Mouse (Mus musculus): ENCODE measurements around the gene Pfkfb4.

The Pfkfb4 gene

GRCm38 (mm10) chr9:108996411-108996810 is 4.8 kb downstream of the Pfkfb4 start:
- in situ Hi-C loops (cut with MboI, MseI): no loop called here

GRCm38 (mm10) chr9:108998287-108999166 is 6.9 kb downstream of the Pfkfb4 start:
- in situ Hi-C loops (cut with MboI, MseI): no loop called here

GRCm38 (mm10) chr9:108999167-108999526 is 7.6 kb downstream of the Pfkfb4 start:
- in situ Hi-C loops (cut with MboI, MseI): no loop called here

GRCm38 (mm10) chr9:109000726-109001125 is 9.1 kb downstream of the Pfkfb4 start:
- in situ Hi-C loops (cut with MboI, MseI): loop anchor here (5.0 kb wide), 1 partner anchor 52 kb away; no protein-coding TSS in a partner anchor

GRCm38 (mm10) chr9:109003201-109003600 is 11.6 kb downstream of the Pfkfb4 start:
- in situ Hi-C loops (cut with MboI, MseI): loop anchor here (5.0 kb wide), 1 partner anchor 49 kb away; no protein-coding TSS in a partner anchor

GRCm38 (mm10) chr9:109007025-109007780 is 15.6 kb downstream of the Pfkfb4 start:
- in situ Hi-C loops (cut with MboI, MseI): loop anchor here (5.0 kb wide), 1 partner anchor 115 kb away; no protein-coding TSS in a partner anchor

GRCm38 (mm10) chr9:109008081-109008480 is 16.5 kb downstream of the Pfkfb4 start:
- in situ Hi-C loops (cut with MboI, MseI): loop anchor here (5.0 kb wide), 1 partner anchor 114 kb away; no protein-coding TSS in a partner anchor

GRCm38 (mm10) chr9:109008994-109009635 is 17.5 kb downstream of the Pfkfb4 start:
- in situ Hi-C loops (cut with MboI, MseI): loop anchor here (5.0 kb wide), 1 partner anchor 113 kb away; no protein-coding TSS in a partner anchor

GRCm38 (mm10) chr9:109009636-109010315 is 18.2 kb downstream of the Pfkfb4 start:
- in situ Hi-C loops (cut with MboI, MseI): loop anchor here (5.0 kb wide), 2 partner anchors 113 to 603 kb away; no protein-coding TSS in a partner anchor

GRCm38 (mm10) chr9:109010316-109010690 is 18.7 kb downstream of the Pfkfb4 start:
- in situ Hi-C loops (cut with MboI, MseI): loop anchor here (5.0 kb wide), 1 partner anchor 602 kb away; no protein-coding TSS in a partner anchor

- in situ Hi-C loops (cut with MboI, MseI): no loop called here
Observed at GRCm38 (mm10) chr9:109015397-109015796, 23.8 kb downstream of the Pfkfb4 start.

- in situ Hi-C loops (cut with MboI, MseI): no loop called here
Observed at GRCm38 (mm10) chr9:109016973-109017604, 25.5 kb downstream of the Pfkfb4 start.

GRCm38 (mm10) chr9:109021428-109021827 is 29.9 kb downstream of the Pfkfb4 start:
- in situ Hi-C loops (cut with MboI, MseI): no loop called here

GRCm38 (mm10) chr9:109022866-109023685 is 31.5 kb downstream of the Pfkfb4 start:
- in situ Hi-C loops (cut with MboI, MseI): no loop called here

- in situ Hi-C loops (cut with MboI, MseI): no loop called here
Observed at GRCm38 (mm10) chr9:109027521-109027920, 35.9 kb downstream of the Pfkfb4 start.

- in situ Hi-C loops (cut with MboI, MseI): no loop called here
Observed at GRCm38 (mm10) chr9:109028421-109028820, 36.8 kb downstream of the Pfkfb4 start.

GRCm38 (mm10) chr9:109028919-109029318 is 37.3 kb downstream of the Pfkfb4 start:
- in situ Hi-C loops (cut with MboI, MseI): no loop called here

GRCm38 (mm10) chr9:109030312-109030711 is 38.7 kb downstream of the Pfkfb4 start:
- in situ Hi-C loops (cut with MboI, MseI): no loop called here

GRCm38 (mm10) chr9:109031001-109031400 is 39.4 kb downstream of the Pfkfb4 start:
- in situ Hi-C loops (cut with MboI, MseI): no loop called here

- in situ Hi-C loops (cut with MboI, MseI): no loop called here
Observed at GRCm38 (mm10) chr9:109031686-109032085, 40.1 kb downstream of the Pfkfb4 start.
